Mouse (Mus musculus) layer of hippocampus, postnatal 10 days (tissue): Measurements from ENCODE around the gene Hcn1. TPM values are rescaled to one million over a fixed set of nuclear protein-coding genes. Genes with fewer than 3 reads are reported as not detected.
"Not testable (repeated sequence)": the region's sequence is repeated elsewhere in the genome, so short reads cannot be mapped to it uniquely, and the experiment has no call there.

Experiments
- DNase-seq, 2 experiments: peaks; one replicate each; pipeline ENCODE4 v3.0.0; 2021; ENCODE audit warnings: low spot score in 2 of 2
- total RNA-seq, 2 experiments: library from RNA; stranded (reverse); gene quantifications; 2 replicates each; pipeline ENCODE4 v1.2.3; 2021

Gene Hcn1
- total RNA-seq, 2 experiments from 2014 or later: 36.5 to 39.6 TPM

- DNase-seq: no peak
Observed at GRCm38 (mm10) chr13:118021176-118021575, 419.1 kb downstream of the Hcn1 start.

GRCm38 (mm10) chr13:118022891-118023290 is 420.8 kb downstream of the Hcn1 start:
- not testable (repeated sequence) for DNase-seq

GRCm38 (mm10) chr13:118023381-118023780 is 421.3 kb downstream of the Hcn1 start:
- no peak for DNase-seq

GRCm38 (mm10) chr13:118026510-118026909 is 424.4 kb downstream of the Hcn1 start:
- DNase-seq: no peak

DNA sequence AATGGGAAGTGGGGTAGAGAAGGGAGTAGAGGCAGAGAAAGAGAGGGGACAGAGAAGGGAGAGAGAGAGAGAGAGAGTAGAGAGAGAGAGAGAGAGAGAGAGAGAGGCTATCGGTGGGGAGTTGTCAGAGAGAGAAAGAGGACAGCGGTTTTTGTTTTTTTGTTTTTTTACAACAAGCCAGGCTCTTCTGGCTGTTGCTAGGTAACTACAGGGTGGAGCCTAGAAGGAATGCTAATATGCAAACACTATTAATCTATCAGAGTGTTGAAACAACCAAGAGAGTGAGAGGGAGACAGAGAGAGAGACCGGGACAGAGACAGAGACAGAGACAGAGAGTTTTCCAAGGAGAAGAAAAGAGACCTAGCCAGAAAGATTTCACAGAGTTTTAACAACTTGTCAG is 425.7 kb downstream of the Hcn1 start:
- no peak for DNase-seq

- no peak for DNase-seq
Observed at GRCm38 (mm10) chr13:118028662-118029061, 426.5 kb downstream of the Hcn1 start.

GRCm38 (mm10) chr13:118029579-118029978 is 427.5 kb downstream of the Hcn1 start:
- DNase-seq: no peak

DNA sequence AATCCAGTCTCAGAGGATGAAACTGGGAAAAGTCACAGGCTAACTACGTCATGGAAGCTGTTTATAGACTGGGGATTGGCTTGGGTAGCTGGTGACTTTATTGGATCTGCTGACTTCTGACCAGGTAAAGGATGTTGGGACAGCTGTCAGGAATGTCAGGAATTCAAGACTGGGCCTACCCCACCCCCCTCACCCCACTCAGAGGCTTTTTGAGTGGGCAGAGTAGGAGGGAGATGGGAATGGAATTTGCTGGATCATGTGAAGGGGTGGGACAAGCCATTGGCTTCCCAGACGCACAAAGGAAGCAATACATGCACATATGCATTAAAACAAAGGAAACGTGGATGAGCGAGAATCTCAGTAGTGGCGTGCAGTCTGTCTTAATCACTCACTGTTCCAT is 433.5 kb downstream of the Hcn1 start:
- DNase-seq: no peak
